Mouse (Mus musculus): ENCODE measurements around the gene Mrpl3. TPM values are rescaled to one million over a fixed set of nuclear protein-coding genes. Genes with fewer than 3 reads are reported as not detected.

Gene Mrpl3
- polyA plus RNA-seq, 3 experiments from 2014 or later, result 25.1 to 28.2 (median 27.8) TPM

Other genes starting within 250 kb of the Mrpl3 start
- gene Nudt16, start 78.6 kb downstream of the Mrpl3 start, polyA plus RNA-seq (2017; shearing (Covaris generic)), result 10 to 100 TPM; 29.7 to 36.5 (median 30.3) TPM
- gene 1700080E11Rik, start 91.9 kb downstream of the Mrpl3 start, polyA plus RNA-seq (2017; shearing (Covaris generic)), result not detected